Mouse (Mus musculus) B cell, adult 2 months (primary cell): ENCODE data around the gene Col25a1.

ENCODE experiments used
- DNase-seq, 2 experiments: peaks; one replicate each; pipeline ENCODE4 v3.0.0; 2022

Col25a1 gene

GRCm38 (mm10) chr3:130584007-130584406 is 452.7 kb downstream of the Col25a1 start:
- no peak for DNase-seq

DNA sequence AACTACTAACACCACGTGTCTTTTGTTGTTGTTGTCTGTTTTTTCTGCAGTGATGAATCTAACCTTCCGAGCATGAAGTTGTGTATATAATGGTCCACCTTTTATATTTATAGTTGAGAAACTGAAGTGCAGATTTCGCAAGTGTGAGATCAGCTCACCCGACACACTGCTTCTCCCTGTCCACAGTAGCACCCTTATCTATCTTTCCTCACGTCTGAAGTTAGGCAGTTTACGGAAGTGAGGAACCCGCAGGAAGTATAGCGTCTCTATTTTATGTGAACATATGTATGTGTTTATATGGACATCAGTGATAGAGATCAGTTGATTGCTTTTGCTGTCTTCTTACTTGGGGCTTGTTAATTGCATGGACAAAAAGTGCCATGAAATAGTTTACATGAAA is 463.7 kb downstream of the Col25a1 start:
- no peak for DNase-seq

- no peak for DNase-seq
Observed at GRCm38 (mm10) chr3:130601491-130601890, 470.2 kb downstream of the Col25a1 start.

DNA sequence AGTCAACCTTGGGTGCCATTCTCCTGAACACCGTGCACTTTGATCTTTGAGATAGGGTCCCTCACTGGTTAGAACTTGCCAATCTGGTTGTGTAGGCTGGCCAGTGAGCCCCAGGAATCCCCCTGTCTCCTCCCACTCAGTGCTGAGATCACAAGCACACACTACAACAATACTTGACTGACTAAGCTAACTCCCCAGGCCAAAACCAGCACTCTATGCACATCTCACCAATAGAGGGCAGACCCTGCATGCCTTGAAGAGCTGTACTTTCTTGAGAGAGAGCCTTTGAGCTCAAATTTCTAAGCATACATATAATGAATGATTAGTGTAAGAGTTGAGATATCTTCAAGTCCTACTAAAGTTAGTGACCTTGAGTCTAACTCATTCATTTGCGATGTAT is 476.6 kb downstream of the Col25a1 start:
- no peak for DNase-seq

GRCm38 (mm10) chr3:130614444-130614843 is 483.1 kb downstream of the Col25a1 start:
- DNase-seq = no peak

DNA sequence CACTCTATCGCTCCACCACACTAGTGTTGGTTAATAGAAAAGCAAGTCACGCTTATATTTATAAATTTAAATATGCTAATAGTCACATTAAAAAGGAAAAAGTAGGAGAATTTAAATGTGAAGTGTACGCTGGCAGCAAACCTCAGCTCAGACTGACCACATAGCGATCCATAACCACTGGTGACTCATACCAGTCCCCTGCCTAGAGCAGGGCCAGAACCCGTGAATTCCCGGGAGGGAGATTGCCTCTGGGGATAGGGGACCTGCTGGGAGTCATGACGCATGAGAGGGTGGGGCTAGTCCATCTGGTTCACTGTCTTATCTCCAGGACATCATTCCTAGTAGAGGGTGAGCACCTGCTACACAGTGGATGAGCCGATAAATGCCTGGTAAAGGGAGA is 484.3 kb downstream of the Col25a1 start:
- DNase-seq = no peak

DNA sequence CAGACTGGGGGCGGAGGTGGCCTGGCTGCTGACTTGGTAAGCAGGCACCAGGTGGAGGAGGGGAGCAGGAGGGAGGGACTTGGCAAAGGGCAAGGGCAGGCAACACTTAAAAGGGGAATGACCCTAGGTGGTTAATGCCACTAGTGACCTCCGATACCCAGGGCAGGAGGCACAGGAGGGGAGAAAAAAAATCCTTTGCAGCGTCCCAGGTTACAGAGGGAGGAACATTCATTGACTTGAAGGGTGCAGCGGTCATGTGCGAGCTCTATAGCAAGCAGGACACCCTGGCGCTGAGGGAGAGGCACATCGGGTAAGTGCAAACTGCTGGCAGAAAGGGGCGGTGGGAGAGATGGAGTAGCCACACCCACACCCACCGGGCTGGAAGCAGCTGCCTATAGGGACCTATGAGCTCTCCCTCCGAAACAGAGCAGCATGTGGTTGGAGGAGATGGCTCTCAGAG is 486.2 kb downstream of the Col25a1 start, which contains the start of gene Etnppl:
Gene Etnppl, plus strand, starts transcription at position 10 of the 460 bp plus-strand sequence.
- DNase-seq = no peak

DNA sequence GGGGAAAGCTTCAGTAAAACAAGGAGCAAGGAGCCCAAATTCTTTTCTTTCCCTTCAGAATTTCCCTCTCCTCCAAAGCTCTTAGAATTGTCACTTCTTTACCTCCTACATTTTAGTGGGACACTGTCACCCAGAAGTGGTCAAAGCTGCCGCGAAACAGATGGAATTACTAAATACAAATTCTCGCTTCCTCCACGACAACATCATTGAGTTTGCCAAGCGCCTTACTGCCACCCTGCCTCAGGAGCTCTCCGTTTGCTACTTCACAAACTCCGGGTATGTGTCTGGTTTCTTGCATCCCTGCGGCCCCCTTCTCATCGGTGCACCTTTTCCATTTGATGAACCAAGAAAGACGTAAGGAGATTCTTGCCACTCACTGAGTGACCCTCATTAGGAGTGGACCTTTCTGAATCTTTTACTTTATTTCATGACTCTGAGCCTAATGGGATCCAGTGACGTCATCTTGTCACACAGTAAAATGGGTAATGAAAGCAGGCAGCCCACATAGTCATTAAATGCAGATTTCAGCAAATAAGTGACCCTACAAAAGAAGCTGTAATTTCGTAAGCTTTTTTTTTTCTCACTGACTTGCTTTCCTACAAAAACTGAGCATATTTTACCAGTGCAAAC is 489.3 kb downstream of the Col25a1 start:
- DNase-seq = no peak

DNA sequence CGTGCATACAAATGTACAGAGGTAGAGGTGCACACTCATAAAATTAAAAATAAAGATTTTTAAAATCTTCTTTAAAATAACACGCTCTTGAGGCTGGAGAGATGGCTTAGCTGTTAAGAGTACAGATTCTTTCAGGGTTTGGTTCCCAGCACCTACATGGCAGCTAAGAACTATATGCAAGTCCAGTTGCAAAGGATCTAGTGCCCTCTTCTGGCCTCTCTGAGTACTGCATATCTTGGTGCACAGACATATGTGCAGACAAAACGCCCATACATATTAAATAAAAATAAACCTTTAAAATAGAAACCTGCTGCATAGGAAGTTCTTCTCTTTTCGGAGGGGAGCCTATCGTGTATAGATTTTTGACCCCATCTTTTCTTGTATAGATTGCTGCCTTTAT is 497.1 kb downstream of the Col25a1 start:
- DNase-seq = peak in 1 of 2 experiments; percentile 3

DNA sequence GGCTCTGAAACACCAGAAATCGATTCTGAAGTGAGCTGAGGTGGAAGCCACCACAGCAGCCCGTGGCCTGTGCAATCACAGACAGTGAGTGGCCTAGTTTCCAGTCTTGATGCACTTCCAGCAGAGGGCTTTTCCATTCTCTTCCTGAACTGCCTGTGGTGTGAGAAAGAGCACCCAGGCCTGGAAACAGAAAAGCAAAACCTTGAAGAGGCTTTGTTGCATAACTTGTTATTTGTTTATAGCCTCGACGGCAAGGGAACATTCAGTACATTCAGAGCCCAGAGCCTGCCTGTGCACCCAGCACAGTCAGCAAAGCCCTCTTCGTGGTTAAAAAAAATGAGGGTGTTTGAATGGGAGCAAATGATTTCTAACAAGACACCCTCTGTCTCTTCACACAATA is 502.6 kb downstream of the Col25a1 start:
- DNase-seq = no peak

DNA sequence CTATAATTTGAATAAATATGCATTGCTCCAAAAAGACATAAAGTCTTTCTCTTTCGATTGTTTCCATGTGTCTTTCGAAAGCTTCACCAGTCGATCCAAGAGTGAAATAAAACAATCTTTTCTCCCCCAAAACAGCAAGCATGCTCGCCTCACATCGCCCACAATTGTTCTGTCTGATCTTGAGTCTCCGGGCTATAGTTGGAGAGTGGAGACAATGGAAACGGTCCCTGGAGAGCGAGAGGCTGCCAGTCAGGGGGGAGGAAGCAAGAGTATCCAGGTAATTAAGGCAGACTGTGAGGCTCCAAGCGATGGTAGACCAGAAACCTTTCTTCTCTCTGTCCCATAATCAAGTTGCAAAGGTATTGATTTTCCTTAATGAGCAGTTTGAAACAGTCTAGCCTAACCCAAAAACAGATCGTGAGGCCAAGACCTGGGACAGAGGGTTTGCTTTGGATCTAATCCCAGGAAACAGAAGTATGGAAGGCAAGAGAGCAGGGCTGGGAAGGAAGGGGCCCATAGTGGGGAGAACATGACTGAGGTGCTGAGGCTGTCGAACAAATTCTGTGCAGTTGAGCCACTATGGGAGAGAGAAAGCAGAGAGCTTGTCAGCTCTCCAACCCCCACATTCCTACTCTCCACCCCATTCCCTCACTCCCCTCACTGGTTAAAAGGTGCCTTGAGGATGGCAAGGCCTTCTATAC is 515.0 kb downstream of the Col25a1 start:
- DNase-seq = no peak
